Mouse (Mus musculus) adrenal gland, adult (tissue): ENCODE measurements at regions not wholly inside any gene's neighbourhood (a gene's known extent, or its start where the extent isn't known, plus 50 kb on each side); places are given as distances from the start of the nearest gene placed in this dataset.

Experiments
- DNase-seq, 2 experiments: peaks; one replicate each; pipeline ENCODE4 v3.0.0; 2022 to 2023; ENCODE audit warnings: low spot score in 1 of 2; ENCODE audit not compliant: inconsistent age in 2 of 2

GRCm38 (mm10) chr3:14381421-14381992 is 99.0 kb upstream of the Slc7a12 start:
- peak; percentile 44 to 80 for DNase-seq

GRCm38 (mm10) chr3:14390656-14391055 is 89.8 kb upstream of the Slc7a12 start:
- DNase-seq: no peak

DNA sequence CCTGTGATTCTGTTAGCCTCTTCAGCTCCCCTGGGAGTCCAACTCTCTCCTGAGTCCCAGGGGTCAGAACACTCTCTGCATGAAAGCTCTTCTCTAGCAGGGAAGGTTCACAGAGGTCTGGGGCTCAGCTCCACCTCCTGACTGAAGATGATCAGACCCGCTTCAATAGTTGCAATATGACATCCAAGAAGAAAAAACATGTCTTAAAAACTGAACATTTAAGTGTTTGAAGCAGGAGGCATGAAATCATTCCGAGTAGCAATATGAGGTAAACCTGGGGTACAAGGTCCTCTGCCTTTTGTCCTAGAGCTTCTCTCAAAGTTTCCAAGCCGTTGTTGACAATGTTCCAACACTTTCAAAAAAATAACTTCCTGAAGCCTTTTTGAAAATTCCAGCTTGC is 81.8 kb upstream of the Slc7a12 start:
- no peak for DNase-seq

DNA sequence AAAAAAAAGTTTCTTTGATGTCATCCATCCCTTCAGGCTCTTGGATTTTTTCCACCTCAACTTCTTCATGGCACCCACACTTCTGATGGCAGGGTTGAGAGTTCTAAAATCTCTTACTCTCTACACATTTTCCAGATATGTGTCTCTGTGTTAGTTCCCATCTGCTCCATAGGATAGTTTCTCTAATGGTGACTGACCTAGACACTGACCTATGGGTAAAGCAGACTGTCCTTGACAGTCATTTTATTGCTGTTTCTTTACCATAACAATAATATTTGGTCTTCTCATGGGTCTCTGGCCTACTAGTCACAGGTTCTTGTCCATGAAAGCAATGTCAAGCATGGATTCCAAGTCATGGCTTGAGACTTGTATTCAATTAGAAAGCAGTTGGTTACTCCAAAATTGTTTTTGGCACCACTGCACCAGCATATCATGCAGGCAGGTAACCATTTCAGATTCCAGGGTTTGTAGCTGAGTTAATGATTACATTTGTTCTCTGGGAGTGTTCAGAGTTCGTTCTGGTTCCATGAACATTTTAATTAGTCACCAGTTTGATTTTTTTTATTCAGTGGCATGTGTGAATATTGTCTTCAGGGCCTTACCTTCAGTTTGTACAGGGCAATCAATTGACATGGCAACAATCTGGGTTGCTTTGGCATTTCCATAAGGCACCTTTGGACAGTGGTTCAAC is 71.9 kb upstream of the Slc7a12 start:
- DNase-seq: no peak
